Mouse (Mus musculus) adrenal gland, postnatal 25 days (tissue): ENCODE measurements around the gene Asl. TPM values are rescaled to one million over a fixed set of nuclear protein-coding genes. Genes with fewer than 3 reads are reported as not detected.

Source experiments
- total RNA-seq: library from RNA; stranded (reverse); gene quantifications from 2 replicates; pipeline ENCODE4 v1.2.3, GENCODE M21; 2021

Asl gene
- total RNA-seq, 1 experiment from 2014 or later, result 167 TPM

Other genes with a start within 250 kb of the Asl start
- gene Psph, start 241.8 kb downstream of the Asl start, total RNA-seq, result 18.9 and 20.5 TPM in 2 replicates
- gene Sumf2, start 182.3 kb downstream of the Asl start, total RNA-seq, result 45.5 and 58.2 TPM in 2 replicates
- gene Chchd2, start 141.8 kb downstream of the Asl start, total RNA-seq, result 798 and 898 TPM in 2 replicates
- 1.8 and 2.1 TPM in 2 replicates for gene Zbed5, start 133.5 kb downstream of the Asl start, total RNA-seq
- gene Phkg1, start 130.7 kb downstream of the Asl start, total RNA-seq, result 3.1 and 3.2 TPM in 2 replicates
- gene Nupr1l, start 120.7 kb downstream of the Asl start, total RNA-seq, result 1.9 and 6.0 TPM in 2 replicates
- 27.7 and 30.8 TPM in 2 replicates for gene Vkorc1l1, start 87.3 kb downstream of the Asl start, total RNA-seq
- 55.0 and 62.3 TPM in 2 replicates for gene Gusb, start 26.2 kb downstream of the Asl start, total RNA-seq
- 43.9 and 48.0 TPM in 2 replicates for gene Crcp, start within 50 bp of the Asl start, total RNA-seq
- 48.5 and 55.1 TPM in 2 replicates for gene Tpst1, start 44.1 kb upstream of the Asl start, total RNA-seq
- 18.1 and 21.6 TPM in 2 replicates for gene Kctd7, start 115.6 kb upstream of the Asl start, total RNA-seq
- 37.2 and 47.9 TPM in 2 replicates for gene Rabgef1, start 142.6 kb upstream of the Asl start, total RNA-seq
- 42.0 and 53.0 TPM in 2 replicates for gene Tmem248, start 187.8 kb upstream of the Asl start, total RNA-seq
- 104 and 110 TPM in 2 replicates for gene Sbds, start 226.3 kb upstream of the Asl start, total RNA-seq
- 32.0 and 34.1 TPM in 2 replicates for gene Tyw1, start 226.4 kb upstream of the Asl start, total RNA-seq